Mouse (Mus musculus) heart, embryonic 12.5 days (tissue): ENCODE measurements at regions not wholly inside any gene's neighbourhood (a gene's known extent, or its start where the extent isn't known, plus 50 kb on each side); places are given as distances from the start of the nearest gene placed in this dataset.

Experiments used
- ATAC-seq: fragments of 200-750 bp; cut with Nextera tagmentation; 2 replicates; pipeline ENCODE4 v1.8.0; 2017; ENCODE audit warnings: moderate TSS enrichment, moderate library complexity; ENCODE audit not compliant: insufficient number of reproducible peaks, low FRiP score
- H3K27ac ChIP-seq: fragments of 300-500 bp; sonication (generic); 2 replicates; pipeline ENCODE4 v1.5.1; 2016; ENCODE audit warnings: mild to moderate bottlenecking, moderate library complexity; ENCODE audit not compliant: poor library complexity, severe bottlenecking
- H3K27me3 ChIP-seq: fragments of 300-500 bp; sonication (generic); replicated peaks from 2 replicates; pipeline ENCODE4 v1.6.1; 2016; ENCODE audit warnings: mild to moderate bottlenecking, moderate library complexity
- H3K36me3 ChIP-seq: fragments of 300-500 bp; sonication (generic); 2 replicates; pipeline ENCODE4 v1.6.1; 2016; ENCODE audit warnings: mild to moderate bottlenecking, moderate library complexity
- H3K4me1 ChIP-seq: fragments of 300-500 bp; sonication (generic); replicated peaks from 2 replicates; pipeline ENCODE4 v1.6.1; 2016; ENCODE audit warnings: mild to moderate bottlenecking
- H3K4me2 ChIP-seq: fragments of 300-500 bp; sonication (generic); 2 replicates; pipeline ENCODE4 v1.6.1; 2016; ENCODE audit warnings: mild to moderate bottlenecking, moderate library complexity
- H3K4me3 ChIP-seq: fragments of 300-500 bp; sonication (generic); 2 replicates; pipeline ENCODE4 v1.5.1; 2016; ENCODE audit warnings: mild to moderate bottlenecking
- H3K9ac ChIP-seq: fragments of 300-500 bp; sonication (generic); 2 replicates; pipeline ENCODE4 v1.6.1; 2016; ENCODE audit warnings: mild to moderate bottlenecking, moderate library complexity
- H3K9me3 ChIP-seq: fragments of 300-500 bp; sonication (generic); replicated peaks from 2 replicates; pipeline ENCODE4 v1.6.1; 2016; ENCODE audit warnings: mild to moderate bottlenecking, moderate library complexity
- WGBS: fragments of 180-500 bp; shearing (Covaris S2); methylation state at CpG from one replicate; pipeline ENCODE4 v1.1.7; 2016; 5-methylcytosine and 5-hydroxymethylcytosine counted together

- ATAC-seq, result no peak
- no peaks in the 10 kb centered on the region for H3K27me3 ChIP-seq
- WGBS, result 74% methylated on average over 15 of the region's 15 CpGs
- H3K4me1 ChIP-seq, result no peaks in the 10 kb centered on the region
- H3K9ac ChIP-seq, result no peak overlapping the region
- H3K9me3 ChIP-seq, result no peaks in the 10 kb centered on the region
- no peak overlapping the region for H3K4me3 ChIP-seq
- H3K4me2 ChIP-seq, result no peak overlapping the region
- no peak overlapping the region for H3K27ac ChIP-seq
- no peaks in the 10 kb centered on the region for H3K36me3 ChIP-seq
These were observed 398.1 kb downstream of the Cd83 start for GRCm38 (mm10) chr13:44182544-44183191.

GRCm38 (mm10) chr13:44195365-44195764 is 410.8 kb downstream of the Cd83 start:
- no peaks in the 10 kb centered on the region for H3K36me3 ChIP-seq
- H3K4me2 ChIP-seq, result no peak overlapping the region
- 82% methylated on average over 5 of the region's 5 CpGs for WGBS
- ATAC-seq, result no peak
- no peaks in the 10 kb centered on the region for H3K4me1 ChIP-seq
- no peaks in the 10 kb centered on the region for H3K27me3 ChIP-seq
- H3K27ac ChIP-seq, result no peak overlapping the region
- H3K4me3 ChIP-seq, result no peak overlapping the region
- H3K9me3 ChIP-seq, result no peaks in the 10 kb centered on the region
- H3K9ac ChIP-seq, result no peak overlapping the region

- Histone ChIP-seq H3K27ac (peak overlapping the region; percentile 5; the same call in 1 of the 2 replicates), H3K27me3 (no peaks in the 10 kb centered on the region), H3K4me1 (peaks cover 25% of the 10 kb centered on the region), H3K4me2 (no peak overlapping the region), H3K9me3 (no peaks in the 10 kb centered on the region), H3K9ac (no peak overlapping the region), H3K36me3 (no peaks in the 10 kb centered on the region), H3K4me3 (no peak overlapping the region)
- 53% methylated on average over 4 of the region's 4 CpGs for WGBS
- ATAC-seq, result peak; percentile 88
These were observed 421.5 kb downstream of the Cd83 start for GRCm38 (mm10) chr13:44206042-44206441.

GRCm38 (mm10) chr13:44206448-44206847 is 421.9 kb downstream of the Cd83 start:
- H3K27me3 ChIP-seq, result no peaks in the 10 kb centered on the region
- H3K4me3 ChIP-seq, result no peak overlapping the region
- no peaks in the 10 kb centered on the region for H3K36me3 ChIP-seq
- peak overlapping the region; percentile 5; the same call in 1 of the 2 replicates for H3K27ac ChIP-seq
- peak; percentile 63; the same call in 1 of the 2 replicates for ATAC-seq
- H3K9ac ChIP-seq, result no peak overlapping the region
- H3K9me3 ChIP-seq, result no peaks in the 10 kb centered on the region
- H3K4me1 ChIP-seq, result peaks cover 25% of the 10 kb centered on the region
- H3K4me2 ChIP-seq, result no peak overlapping the region
- 58% methylated on average over 4 of the region's 4 CpGs for WGBS

- no peak overlapping the region for H3K27ac ChIP-seq
- peaks cover 28% of the 10 kb centered on the region for H3K4me1 ChIP-seq
- no peak overlapping the region for H3K4me3 ChIP-seq
- H3K4me2 ChIP-seq, result no peak overlapping the region
- H3K9me3 ChIP-seq, result no peaks in the 10 kb centered on the region
- H3K27me3 ChIP-seq, result no peaks in the 10 kb centered on the region
- WGBS, result 68% methylated on average over 11 of the region's 11 CpGs
- no peak for ATAC-seq
- no peaks in the 10 kb centered on the region for H3K36me3 ChIP-seq
- no peak overlapping the region for H3K9ac ChIP-seq
These were observed 422.9 kb downstream of the Cd83 start for GRCm38 (mm10) chr13:44207400-44208005.

- no peaks in the 10 kb centered on the region for H3K27me3 ChIP-seq
- no peak overlapping the region for H3K4me3 ChIP-seq
- H3K36me3 ChIP-seq, result no peaks in the 10 kb centered on the region
- H3K9me3 ChIP-seq, result no peaks in the 10 kb centered on the region
- H3K4me1 ChIP-seq, result peaks cover 41% of the 10 kb centered on the region
- 46% methylated on average over 11 of the region's 11 CpGs for WGBS
- no peak overlapping the region for H3K9ac ChIP-seq
- no peak overlapping the region for H3K27ac ChIP-seq
- ATAC-seq, result no peak
- H3K4me2 ChIP-seq, result 0 out of 2 replicates have a peak overlapping the region, but pooled peaks have one; percentile 22
These were observed 424.5 kb downstream of the Cd83 start for GRCm38 (mm10) chr13:44209036-44209435.

GRCm38 (mm10) chr13:44210123-44210522 is 425.5 kb downstream of the Cd83 start:
- 61% methylated on average over 6 of the region's 6 CpGs for WGBS
- no peak overlapping the region for H3K4me2 ChIP-seq
- H3K9me3 ChIP-seq, result no peaks in the 10 kb centered on the region
- H3K4me3 ChIP-seq, result no peak overlapping the region
- H3K4me1 ChIP-seq, result peaks cover 46% of the 10 kb centered on the region
- no peak for ATAC-seq
- no peak overlapping the region for H3K27ac ChIP-seq
- H3K9ac ChIP-seq, result no peak overlapping the region
- H3K27me3 ChIP-seq, result no peaks in the 10 kb centered on the region
- H3K36me3 ChIP-seq, result no peaks in the 10 kb centered on the region

- Histone ChIP-seq H3K27me3 (no peaks in the 10 kb centered on the region), H3K4me2 (no peak overlapping the region), H3K9ac (0 out of 2 replicates have a peak overlapping the region, but pooled peaks have one; percentile 12), H3K9me3 (no peaks in the 10 kb centered on the region), H3K36me3 (no peaks in the 10 kb centered on the region), H3K4me3 (no peak overlapping the region), H3K27ac (no peak overlapping the region), H3K4me1 (peaks cover 33% of the 10 kb centered on the region)
- ATAC-seq, result no peak
- WGBS, result 72% methylated on average over 4 of the region's 4 CpGs
These were observed 427.8 kb downstream of the Cd83 start for GRCm38 (mm10) chr13:44212356-44212755.

GRCm38 (mm10) chr13:44212936-44213335 is 428.4 kb downstream of the Cd83 start:
- 31% methylated on average over 11 of the region's 11 CpGs for WGBS
- no peaks in the 10 kb centered on the region for H3K27me3 ChIP-seq
- no peak overlapping the region for H3K4me3 ChIP-seq
- peak overlapping the region; percentile 20; the same call in 1 of the 2 replicates for H3K4me2 ChIP-seq
- no peaks in the 10 kb centered on the region for H3K36me3 ChIP-seq
- H3K27ac ChIP-seq, result no peak overlapping the region
- no peak for ATAC-seq
- H3K9ac ChIP-seq, result no peak overlapping the region
- H3K9me3 ChIP-seq, result no peaks in the 10 kb centered on the region
- peaks cover 33% of the 10 kb centered on the region for H3K4me1 ChIP-seq

- no peak overlapping the region for H3K9ac ChIP-seq
- no peaks in the 10 kb centered on the region for H3K9me3 ChIP-seq
- no peaks in the 10 kb centered on the region for H3K36me3 ChIP-seq
- no peaks in the 10 kb centered on the region for H3K27me3 ChIP-seq
- H3K4me1 ChIP-seq, result peaks cover 27% of the 10 kb centered on the region
- H3K27ac ChIP-seq, result no peak overlapping the region
- no peak for ATAC-seq
- no peak overlapping the region for H3K4me2 ChIP-seq
- H3K4me3 ChIP-seq, result no peak overlapping the region
- 57% methylated on average over 8 of the region's 8 CpGs for WGBS
These were observed 433.7 kb downstream of the Cd83 start for GRCm38 (mm10) chr13:44218266-44218665.

GRCm38 (mm10) chr13:44221721-44222120 is 437.1 kb downstream of the Cd83 start:
- Histone ChIP-seq H3K4me1 (peaks cover 14% of the 10 kb centered on the region), H3K9me3 (peaks cover 15% of the 10 kb centered on the region), H3K27ac (no peak overlapping the region), H3K9ac (no peak overlapping the region), H3K4me3 (no peak overlapping the region), H3K36me3 (peaks cover 3% of the 10 kb centered on the region; the same call in 1 of the 2 replicates), H3K27me3 (no peaks in the 10 kb centered on the region), H3K4me2 (no peak overlapping the region)
- 42% methylated on average over 5 of the region's 5 CpGs for WGBS
- 0 out of 2 replicates have a peak, but pooled peaks have one; percentile 13 for ATAC-seq
